Mouse (Mus musculus): Measurements from ENCODE around the gene Gm45799. TPM values are rescaled to one million over a fixed set of nuclear protein-coding genes. Genes with fewer than 3 reads are reported as not detected.

The Gm45799 gene
- polyA plus RNA-seq, 1 experiment from 2014 or later = 45.8 TPM

DNA sequence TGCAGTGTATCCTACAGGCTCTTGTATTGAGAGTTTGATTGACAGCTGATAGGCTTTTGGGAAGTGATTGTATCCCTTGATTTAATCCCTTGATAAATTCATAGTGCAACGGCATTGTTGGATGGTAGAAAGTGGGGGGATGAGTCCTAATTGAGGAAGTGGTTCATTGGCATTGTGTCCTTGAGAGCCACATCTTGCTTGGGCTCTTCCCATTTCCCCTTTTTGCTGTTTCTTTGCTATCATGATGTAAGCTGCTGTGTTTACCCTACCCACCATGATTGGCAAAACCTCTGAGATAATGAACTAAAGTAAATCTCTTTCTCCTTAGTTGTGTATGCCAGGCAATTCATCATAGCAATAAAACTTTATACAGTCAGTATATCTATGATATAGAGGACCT lies 50.5 kb downstream of the Gm45799 start:
- 31% methylated on average over 1 of the region's 1 CpGs for WGBS (ENCODE audit: insufficient replicate concordance)
- H3K4me2 ChIP-seq (ENCODE audit: low read depth, low read length) = no peak overlapping the region
- H3K27ac ChIP-seq (ENCODE audit: low read depth) = no peak overlapping the region
- no peak overlapping the region for H3K4me3 ChIP-seq (ENCODE audit: low read depth, low read length)
- H3K36me3 ChIP-seq (replicated peaks; ENCODE audit: insufficient read depth, low read length) = no peaks in the 10 kb centered on the region
- H3K27me3 ChIP-seq (ENCODE audit: insufficient read depth, low read length) = no peaks in the 10 kb centered on the region
- ATAC-seq (no peak), DNase-seq (no peak)
- no peak overlapping the region for H3K9ac ChIP-seq (replicated peaks)
- TF ChIP-seq CTCF (IDR thresholded peaks at IDR 0.05; ENCODE audit: low read depth) (no peak), EP300 (IDR thresholded peaks at IDR 0.05; ENCODE audit: low read depth) (no peak)
- no peaks in the 10 kb centered on the region for H3K9me3 ChIP-seq (ENCODE audit: low read length)
- H3K4me1 ChIP-seq (ENCODE audit: insufficient read depth) = no peaks in the 10 kb centered on the region

DNA sequence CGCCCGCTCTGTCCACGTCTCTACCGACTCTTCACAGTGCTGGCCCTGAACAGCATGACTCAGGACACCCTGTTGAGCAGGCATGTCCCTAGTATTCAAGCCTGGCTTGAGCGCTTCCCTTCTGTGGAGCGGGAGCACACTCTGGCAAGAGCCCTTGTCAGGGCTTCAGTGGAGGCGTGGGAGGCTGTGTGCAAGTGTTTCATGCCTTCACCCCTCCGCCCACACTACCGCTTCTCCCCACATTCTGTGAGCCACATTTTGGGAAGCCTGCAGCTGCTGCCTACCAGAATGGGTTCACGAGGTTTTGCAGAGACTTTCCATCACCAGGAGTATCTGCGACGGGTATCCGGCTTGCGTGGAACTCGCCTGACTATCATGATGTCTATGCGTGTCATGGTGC lies 62.8 kb downstream of the Gm45799 start:
- H3K4me3 ChIP-seq (ENCODE audit: low read depth, low read length) = no peak overlapping the region
- H3K9ac ChIP-seq (replicated peaks) = no peak overlapping the region
- TF ChIP-seq CTCF (IDR thresholded peaks at IDR 0.05; ENCODE audit: low read depth) (no peak), EP300 (IDR thresholded peaks at IDR 0.05; ENCODE audit: low read depth) (no peak)
- no peak overlapping the region for H3K27ac ChIP-seq (ENCODE audit: low read depth)
- no peak for DNase-seq
- H3K4me1 ChIP-seq (ENCODE audit: insufficient read depth) = no peaks in the 10 kb centered on the region
- H3K9me3 ChIP-seq (ENCODE audit: low read length) = no peaks in the 10 kb centered on the region
- H3K4me2 ChIP-seq (ENCODE audit: low read depth, low read length) = no peak overlapping the region
- H3K36me3 ChIP-seq (replicated peaks; ENCODE audit: insufficient read depth, low read length) = no peaks in the 10 kb centered on the region
- ATAC-seq = no peak
- no peaks in the 10 kb centered on the region for H3K27me3 ChIP-seq (ENCODE audit: insufficient read depth, low read length)
- 81% methylated on average over 16 of the region's 16 CpGs for WGBS (ENCODE audit: insufficient replicate concordance)

DNA sequence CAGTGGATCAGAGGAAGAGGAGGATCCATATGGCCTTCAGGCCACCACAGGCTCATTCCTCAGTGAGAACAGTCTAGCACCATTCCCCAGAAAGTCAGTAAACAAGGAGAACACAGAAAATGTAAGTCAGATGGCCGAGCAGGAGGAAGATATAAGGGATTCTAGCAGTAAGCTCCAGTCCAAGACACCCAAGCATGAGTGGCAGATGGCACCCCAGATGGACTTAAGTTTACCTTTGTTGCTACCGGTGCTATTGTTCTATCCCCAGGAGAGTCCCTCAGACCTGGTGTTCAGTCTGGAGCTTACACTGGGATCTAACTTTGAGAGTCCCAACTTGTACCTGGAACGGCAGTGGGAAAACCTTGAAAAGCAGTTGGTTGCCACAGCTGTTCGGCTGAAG lies 63.5 kb downstream of the Gm45799 start:
- ATAC-seq = no peak
- no peak for TF ChIP-seq CTCF (IDR thresholded peaks at IDR 0.05; ENCODE audit: low read depth)
- no peak for TF ChIP-seq EP300 (IDR thresholded peaks at IDR 0.05; ENCODE audit: low read depth)
- H3K27ac ChIP-seq (ENCODE audit: low read depth) = no peak overlapping the region
- no peak overlapping the region for H3K4me3 ChIP-seq (ENCODE audit: low read depth, low read length)
- WGBS (ENCODE audit: insufficient replicate concordance) = 79% methylated on average over 4 of the region's 4 CpGs
- H3K27me3 ChIP-seq (ENCODE audit: insufficient read depth, low read length) = no peaks in the 10 kb centered on the region
- H3K4me1 ChIP-seq (ENCODE audit: insufficient read depth) = no peaks in the 10 kb centered on the region
- H3K36me3 ChIP-seq (replicated peaks; ENCODE audit: insufficient read depth, low read length) = no peaks in the 10 kb centered on the region
- H3K9ac ChIP-seq (replicated peaks) = no peak overlapping the region
- H3K4me2 ChIP-seq (ENCODE audit: low read depth, low read length) = no peak overlapping the region
- no peak for DNase-seq
- H3K9me3 ChIP-seq (ENCODE audit: low read length) = no peaks in the 10 kb centered on the region

DNA sequence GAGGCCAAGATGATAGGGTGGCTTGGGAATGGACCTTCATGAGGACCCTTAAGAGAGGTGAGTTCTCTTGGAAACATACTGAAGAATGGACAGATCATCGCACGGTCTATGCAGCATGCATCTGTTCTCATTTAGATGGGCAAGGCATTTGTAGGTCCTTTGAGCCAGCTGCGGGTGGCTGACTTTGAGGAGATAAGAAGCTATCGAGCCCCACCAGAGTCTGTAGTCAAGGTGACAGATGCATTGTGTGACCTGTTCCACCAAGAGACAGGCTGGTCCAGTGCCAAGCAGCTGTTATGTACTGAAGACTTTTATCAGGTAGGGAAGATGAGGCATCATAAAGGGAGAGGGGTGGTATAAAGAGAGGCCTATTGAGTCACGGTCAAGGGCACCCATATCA lies 68.4 kb downstream of the Gm45799 start:
- no peak for TF ChIP-seq CTCF (IDR thresholded peaks at IDR 0.05; ENCODE audit: low read depth)
- TF ChIP-seq EP300 (IDR thresholded peaks at IDR 0.05; ENCODE audit: low read depth) = peak; percentile 68
- no peaks in the 10 kb centered on the region for H3K9me3 ChIP-seq (ENCODE audit: low read length)
- no peak overlapping the region for H3K4me2 ChIP-seq (ENCODE audit: low read depth, low read length)
- DNase-seq (peak; percentile 42), ATAC-seq (peak; percentile 83)
- H3K27ac ChIP-seq (ENCODE audit: low read depth) = no peak overlapping the region
- no peak overlapping the region for H3K4me3 ChIP-seq (ENCODE audit: low read depth, low read length)
- H3K9ac ChIP-seq (replicated peaks) = no peak overlapping the region
- H3K36me3 ChIP-seq (replicated peaks; ENCODE audit: insufficient read depth, low read length) = no peaks in the 10 kb centered on the region
- no peaks in the 10 kb centered on the region for H3K4me1 ChIP-seq (ENCODE audit: insufficient read depth)
- 61% methylated on average over 5 of the region's 5 CpGs for WGBS (ENCODE audit: insufficient replicate concordance)
- H3K27me3 ChIP-seq (ENCODE audit: insufficient read depth, low read length) = no peaks in the 10 kb centered on the region

DNA sequence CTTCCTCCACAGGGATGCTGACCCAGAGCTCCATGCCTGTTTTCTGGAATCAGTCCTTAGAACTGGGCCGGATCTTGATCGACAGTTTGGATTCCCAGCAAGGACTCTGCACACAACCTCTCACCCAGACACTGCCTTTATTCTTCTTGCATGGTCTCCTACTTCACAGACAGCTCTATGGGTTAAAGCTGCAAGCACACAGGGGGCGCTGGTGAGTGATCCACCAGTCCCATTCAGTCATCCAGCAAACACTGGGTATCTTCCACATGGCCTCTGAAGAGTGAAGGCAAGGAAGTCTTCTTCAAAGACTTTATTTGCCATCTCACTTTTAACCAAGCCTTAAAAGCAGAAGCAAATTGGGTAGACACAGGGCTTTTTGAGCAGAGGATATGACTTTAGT lies 75.0 kb downstream of the Gm45799 start:
- H3K4me2 ChIP-seq (ENCODE audit: low read depth, low read length) = no peak overlapping the region
- WGBS (ENCODE audit: insufficient replicate concordance) = 48% methylated on average over 3 of the region's 3 CpGs
- no peak overlapping the region for H3K9ac ChIP-seq (replicated peaks)

DNA sequence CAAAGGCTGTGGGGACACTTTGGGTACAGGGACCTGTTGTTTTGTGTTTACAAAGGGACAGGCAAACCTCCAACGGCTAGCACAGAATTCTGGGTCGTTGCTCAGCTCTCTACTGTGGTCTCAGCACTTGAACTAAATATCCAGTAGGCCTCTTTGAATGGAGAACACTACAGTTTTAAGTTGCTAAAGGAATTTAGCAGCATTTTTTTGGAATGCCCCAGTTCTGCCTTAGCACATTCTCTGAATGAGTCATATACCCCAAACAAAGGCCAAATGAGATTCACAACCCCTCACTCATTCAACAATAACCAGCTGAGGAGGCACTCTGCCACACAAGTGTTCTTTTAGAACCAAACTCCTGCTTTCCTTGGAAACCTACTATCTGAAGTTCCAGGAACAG lies 81.6 kb downstream of the Gm45799 start:
- ATAC-seq (no peak), DNase-seq (no peak)
- WGBS (ENCODE audit: insufficient replicate concordance) = 56% methylated on average over 2 of the region's 2 CpGs
- Histone ChIP-seq H3K4me3 (ENCODE audit: low read depth, low read length) (no peak overlapping the region), H3K27ac (ENCODE audit: low read depth) (no peak overlapping the region), H3K9ac (replicated peaks) (no peak overlapping the region), H3K4me1 (ENCODE audit: insufficient read depth) (no peaks in the 10 kb centered on the region), H3K4me2 (ENCODE audit: low read depth, low read length) (no peak overlapping the region), H3K36me3 (replicated peaks; ENCODE audit: insufficient read depth, low read length) (no peaks in the 10 kb centered on the region), H3K9me3 (ENCODE audit: low read length) (no peaks in the 10 kb centered on the region), H3K27me3 (ENCODE audit: insufficient read depth, low read length) (no peaks in the 10 kb centered on the region)
- TF ChIP-seq EP300 (IDR thresholded peaks at IDR 0.05; ENCODE audit: low read depth) (no peak), CTCF (IDR thresholded peaks at IDR 0.05; ENCODE audit: low read depth) (no peak)

More for the DNA sequence above, 75.0 kb downstream of the Gm45799 start:
- H3K27ac ChIP-seq (ENCODE audit: low read depth) = no peak overlapping the region
- no peak for DNase-seq
- no peak overlapping the region for H3K4me3 ChIP-seq (ENCODE audit: low read depth, low read length)
- no peaks in the 10 kb centered on the region for H3K4me1 ChIP-seq (ENCODE audit: insufficient read depth)
- no peaks in the 10 kb centered on the region for H3K27me3 ChIP-seq (ENCODE audit: insufficient read depth, low read length)
- no peaks in the 10 kb centered on the region for H3K9me3 ChIP-seq (ENCODE audit: low read length)
- no peaks in the 10 kb centered on the region for H3K36me3 ChIP-seq (replicated peaks; ENCODE audit: insufficient read depth, low read length)
- TF ChIP-seq EP300 (IDR thresholded peaks at IDR 0.05; ENCODE audit: low read depth) (no peak), CTCF (IDR thresholded peaks at IDR 0.05; ENCODE audit: low read depth) (peak; percentile 39)
- ATAC-seq = no peak
